Mouse (Mus musculus) embryonic fibroblast, embryonic 13.5 days (primary cell): ENCODE data around the gene Veph1.

Experiments
- CTCF ChIP-seq: IDR thresholded peaks from 2 replicates; pipeline ENCODE4 v1.5.1; 2011; ENCODE audit warnings: mild to moderate bottlenecking, control low read depth, low read length, moderate library complexity, borderline replicate concordance; ENCODE audit not compliant: insufficient read depth
- POLR2A ChIP-seq: IDR thresholded peaks from 2 replicates; pipeline ENCODE4 v1.6.1; 2011; ENCODE audit warnings: low read depth, mild to moderate bottlenecking, control low read depth, low read length, moderate library complexity

GRCm38 (mm10) chr3:66007632-66008401, 288.8 kb downstream of the Veph1 start:
- TF ChIP-seq POLR2A (no peak), CTCF (no peak)
